Mouse (Mus musculus) heart, embryonic 14.5 days (tissue): ENCODE measurements at regions not wholly inside any gene's neighbourhood (a gene's known extent, or its start where the extent isn't known, plus 50 kb on each side); places are given as distances from the start of the nearest gene placed in this dataset.

Source experiments
- ATAC-seq: fragments of 200-750 bp; cut with Nextera tagmentation; 2 replicates; pipeline ENCODE4 v1.8.0; 2017; ENCODE audit warnings: low read depth, moderate TSS enrichment; ENCODE audit not compliant: insufficient number of reproducible peaks, insufficient read depth, low FRiP score
- H3K27ac ChIP-seq, 2 experiments: fragments of 200-500 bp in 1 of 2; fragments of 300-500 bp in 1 of 2; sonication (generic) in 1 of 2; replicated peaks in 1 of 2; 2 replicates each; pipeline ENCODE4 v1.5.1; 2012 to 2014; ENCODE audit warnings: low read depth in 2 of 2, low read length in 2 of 2, control low read depth in 1 of 2, mild to moderate bottlenecking in 1 of 2, mixed read lengths in 1 of 2; ENCODE audit not compliant: control insufficient read depth in 1 of 2, insufficient read depth in 1 of 2
- H3K27me3 ChIP-seq: fragments of 300-500 bp; sonication (generic); 2 replicates; pipeline ENCODE4 v1.6.1; 2014; ENCODE audit warnings: mild to moderate bottlenecking, low read length, control low read depth; ENCODE audit not compliant: control insufficient read depth, insufficient read depth
- H3K36me3 ChIP-seq: fragments of 300-500 bp; sonication (generic); 2 replicates; pipeline ENCODE4 v1.6.1; 2014; ENCODE audit warnings: mild to moderate bottlenecking, control low read depth, low read length, mixed read lengths; ENCODE audit not compliant: control insufficient read depth, insufficient read depth
- H3K4me1 ChIP-seq, 2 experiments: fragments of 200-500 bp in 1 of 2; fragments of 300-500 bp in 1 of 2; sonication (generic) in 1 of 2; 2 replicates each; pipeline ENCODE4 v1.6.1; 2012 to 2014; ENCODE audit warnings: low read length in 2 of 2, control low read depth in 1 of 2, mixed read lengths in 1 of 2; ENCODE audit not compliant: control insufficient read depth in 2 of 2, insufficient read depth in 2 of 2
- H3K4me2 ChIP-seq: fragments of 300-500 bp; sonication (generic); 2 replicates; pipeline ENCODE4 v1.6.1; 2014; ENCODE audit warnings: mild to moderate bottlenecking, low read length
- H3K4me3 ChIP-seq, 2 experiments: fragments of 200-500 bp in 1 of 2; fragments of 300-500 bp in 1 of 2; sonication (generic) in 1 of 2; 2 replicates each; pipeline ENCODE4 v1.5.1; 2012 to 2014; ENCODE audit warnings: low read length in 2 of 2, mild to moderate bottlenecking in 2 of 2, control low read depth in 1 of 2, low read depth in 1 of 2, moderate library complexity in 1 of 2; ENCODE audit not compliant: control insufficient read depth in 1 of 2, insufficient read depth in 1 of 2
- H3K9ac ChIP-seq: fragments of 300-500 bp; sonication (generic); 2 replicates; pipeline ENCODE4 v1.6.1; 2014; ENCODE audit warnings: mild to moderate bottlenecking, low read length
- H3K9me3 ChIP-seq: fragments of 300-500 bp; sonication (generic); 2 replicates; pipeline ENCODE4 v1.6.1; 2016; ENCODE audit warnings: low read length, control low read depth; ENCODE audit not compliant: control insufficient read depth
- WGBS: fragments of 180-500 bp; shearing (Covaris S2); extraction: QIAGEN DNeasy Blood & Tissue Kit; methylation state at CpG from one replicate; pipeline ENCODE4 v1.1.7; 2014; 5-methylcytosine and 5-hydroxymethylcytosine counted together

DNA sequence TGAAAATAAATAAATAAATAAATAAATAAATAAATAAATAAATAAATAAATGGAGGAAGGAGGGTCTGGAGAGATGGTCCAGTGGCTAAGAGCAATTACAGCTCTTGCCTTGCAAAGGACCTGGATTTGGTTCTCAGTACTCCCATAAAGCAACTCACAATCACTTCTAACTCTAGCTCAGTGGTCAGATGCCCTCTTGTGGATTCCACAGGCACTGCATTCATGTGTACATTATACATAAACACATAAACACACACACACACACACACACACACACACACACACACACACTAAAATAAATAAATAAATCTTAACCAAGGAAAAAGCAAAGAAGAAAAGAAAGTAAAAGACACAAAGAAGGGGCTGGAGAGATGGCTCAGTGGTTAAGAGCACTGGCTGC is 74.2 kb upstream of the Dhx40 start:
- no peak for ATAC-seq
- H3K36me3 ChIP-seq = no peaks in the 10 kb centered on the region
- H3K27me3 ChIP-seq = no peaks in the 10 kb centered on the region
- H3K4me3 ChIP-seq = no peak overlapping the region
- H3K9ac ChIP-seq = no peak overlapping the region
- H3K27ac ChIP-seq = no peak overlapping the region
- H3K9me3 ChIP-seq = no peaks in the 10 kb centered on the region
- H3K4me1 ChIP-seq = peaks cover 0 to 8% of the 10 kb centered on the region in 2 experiments; a peak in 3 of 4 replicates
- no peak overlapping the region for H3K4me2 ChIP-seq

DNA sequence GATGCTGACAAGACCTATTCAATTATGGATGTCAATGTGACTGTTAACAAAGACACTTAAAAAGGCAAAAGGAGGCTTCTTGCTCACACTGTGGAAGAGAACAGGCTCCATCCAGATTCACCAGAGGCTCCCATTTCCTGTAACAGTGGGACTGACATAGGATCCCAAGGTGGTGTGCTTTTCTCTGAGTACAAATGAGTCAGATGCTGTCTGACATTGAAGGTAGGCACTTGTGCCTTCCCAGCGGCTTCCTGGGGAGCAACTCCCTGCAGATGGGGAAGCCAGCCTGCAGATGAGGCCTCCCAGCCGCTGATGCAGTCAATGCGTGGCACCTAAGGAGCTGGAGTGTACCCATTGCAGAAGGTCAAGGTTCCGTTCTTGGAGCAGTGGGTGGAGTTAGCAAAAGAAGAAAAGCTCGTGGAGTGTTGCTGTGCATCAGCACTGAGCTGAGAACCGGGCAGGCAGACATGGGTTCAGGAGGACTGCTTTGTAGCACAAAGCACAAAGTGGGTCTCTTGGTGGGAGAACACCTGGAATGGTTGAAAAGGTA is 71.9 kb upstream of the Dhx40 start:
- H3K9ac ChIP-seq = 0 out of 2 replicates have a peak overlapping the region, but pooled peaks have one; percentile 21
- ATAC-seq = no peak
- H3K4me2 ChIP-seq = no peak overlapping the region
- H3K36me3 ChIP-seq = no peaks in the 10 kb centered on the region
- peaks cover 4% of the 10 kb centered on the region; the same call in 1 of the 2 replicates for H3K9me3 ChIP-seq
- H3K4me3 ChIP-seq = no peak overlapping the region
- H3K27me3 ChIP-seq = no peaks in the 10 kb centered on the region
- WGBS = 65% methylated on average over 6 of the region's 6 CpGs
- peaks cover 0 to 12% of the 10 kb centered on the region in 2 experiments; a peak in 3 of 4 replicates for H3K4me1 ChIP-seq
- H3K27ac ChIP-seq = no peak overlapping the region

DNA sequence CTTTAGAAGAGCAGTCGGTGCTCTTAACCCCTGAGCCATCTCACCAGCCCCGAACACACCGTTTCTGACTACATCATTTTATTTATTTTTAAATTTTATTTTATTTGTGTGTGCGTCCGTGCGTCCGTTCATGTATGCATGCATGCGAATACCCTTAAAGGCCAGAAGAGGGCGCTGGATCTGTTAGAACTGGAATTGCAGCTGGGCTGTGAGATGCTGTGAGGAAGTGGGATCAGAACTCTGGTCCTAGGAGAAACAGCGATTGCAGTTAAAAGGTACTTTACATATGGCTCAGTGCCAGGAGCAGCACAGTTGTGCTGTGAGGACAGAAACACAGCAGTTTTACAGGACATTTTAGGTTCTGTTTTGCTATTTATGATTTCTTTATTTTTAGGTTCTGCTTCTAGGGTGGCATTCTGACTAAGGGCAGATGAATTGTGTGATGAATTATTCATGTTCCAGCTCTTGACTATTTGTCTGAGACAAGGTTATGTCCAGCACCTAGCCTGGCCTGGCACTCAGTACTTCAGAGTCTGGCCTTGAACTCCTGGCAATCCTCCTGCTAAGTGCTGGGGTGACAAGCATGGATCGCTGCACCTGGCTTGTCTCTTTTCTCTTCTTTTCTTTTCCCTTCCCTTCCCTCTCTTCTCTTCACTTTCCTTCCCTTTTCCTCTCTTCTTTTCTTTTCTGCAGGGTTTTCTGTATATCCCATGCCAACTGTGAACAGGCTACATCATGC is 71.0 kb upstream of the Dhx40 start:
- H3K9ac ChIP-seq = no peak overlapping the region
- WGBS = 86% methylated on average over 11 of the region's 11 CpGs
- no peak overlapping the region for H3K4me2 ChIP-seq
- H3K27ac ChIP-seq = peak overlapping the region in 1 of 2 experiments; percentile 19; a peak in 1 of 4 replicates
- H3K36me3 ChIP-seq = no peaks in the 10 kb centered on the region
- no peak overlapping the region for H3K4me3 ChIP-seq
- H3K9me3 ChIP-seq = peaks cover 4% of the 10 kb centered on the region; the same call in 1 of the 2 replicates
- H3K27me3 ChIP-seq = no peaks in the 10 kb centered on the region
- no peak for ATAC-seq
- H3K4me1 ChIP-seq = peaks cover 0 to 12% of the 10 kb centered on the region in 2 experiments; a peak in 3 of 4 replicates

DNA sequence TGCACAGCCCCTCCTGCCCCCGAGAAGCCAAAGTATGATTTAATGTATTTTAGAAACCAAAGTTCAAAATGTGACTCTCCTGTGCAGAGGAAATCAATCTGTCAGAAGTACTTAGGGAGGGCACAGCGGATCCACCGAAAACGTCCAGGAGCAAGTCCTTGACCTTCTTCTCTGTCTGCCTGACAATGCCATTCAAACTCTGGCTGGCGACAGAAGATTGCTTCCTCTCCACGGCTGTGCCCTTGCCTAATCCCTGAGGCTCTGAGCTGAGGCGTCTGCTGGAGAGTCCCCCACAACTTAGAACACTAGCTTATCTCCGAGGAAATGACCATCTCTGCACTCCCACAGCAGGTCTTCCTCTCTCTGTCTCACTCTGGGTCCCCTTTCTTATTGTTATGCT is 69.0 kb upstream of the Dhx40 start:
- H3K4me2 ChIP-seq = no peak overlapping the region
- H3K27me3 ChIP-seq = no peaks in the 10 kb centered on the region
- H3K4me1 ChIP-seq = peaks cover 8 to 19% of the 10 kb centered on the region in 2 experiments
- no peak overlapping the region for H3K27ac ChIP-seq
- H3K4me3 ChIP-seq = no peak overlapping the region
- 26% methylated on average over 8 of the region's 8 CpGs for WGBS
- H3K9ac ChIP-seq = no peak overlapping the region
- no peak for ATAC-seq
- H3K36me3 ChIP-seq = no peaks in the 10 kb centered on the region
- peaks cover 4% of the 10 kb centered on the region; the same call in 1 of the 2 replicates for H3K9me3 ChIP-seq

DNA sequence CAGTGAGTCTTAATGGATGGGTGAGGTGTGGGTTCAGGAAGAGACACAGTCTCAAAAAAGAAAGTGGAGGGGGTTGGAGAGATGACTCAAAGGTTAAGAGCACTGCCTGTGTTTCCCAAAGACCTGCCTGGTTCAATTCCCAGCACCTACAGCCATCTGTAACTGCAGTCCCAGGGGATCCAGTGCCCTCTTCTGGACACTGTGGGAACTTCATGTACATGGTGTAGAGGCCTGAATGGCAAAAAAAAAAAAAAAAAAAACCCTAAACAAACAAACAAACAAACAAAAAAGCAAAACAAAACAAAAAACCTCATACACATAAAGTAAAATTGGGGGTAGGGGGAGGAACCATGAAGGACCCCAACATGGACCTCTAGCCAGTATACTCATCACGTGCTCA is 68.2 kb upstream of the Dhx40 start:
- Histone ChIP-seq H3K27me3 (no peaks in the 10 kb centered on the region), H3K4me3 (no peak overlapping the region), H3K27ac (no peak overlapping the region), H3K9me3 (peaks cover 4% of the 10 kb centered on the region; the same call in 1 of the 2 replicates), H3K9ac (no peak overlapping the region), H3K4me2 (no peak overlapping the region), H3K36me3 (no peaks in the 10 kb centered on the region), H3K4me1 (peaks cover 8 to 19% of the 10 kb centered on the region in 2 experiments)
- 63% methylated on average over 1 of the region's 1 CpGs for WGBS
- no peak for ATAC-seq

DNA sequence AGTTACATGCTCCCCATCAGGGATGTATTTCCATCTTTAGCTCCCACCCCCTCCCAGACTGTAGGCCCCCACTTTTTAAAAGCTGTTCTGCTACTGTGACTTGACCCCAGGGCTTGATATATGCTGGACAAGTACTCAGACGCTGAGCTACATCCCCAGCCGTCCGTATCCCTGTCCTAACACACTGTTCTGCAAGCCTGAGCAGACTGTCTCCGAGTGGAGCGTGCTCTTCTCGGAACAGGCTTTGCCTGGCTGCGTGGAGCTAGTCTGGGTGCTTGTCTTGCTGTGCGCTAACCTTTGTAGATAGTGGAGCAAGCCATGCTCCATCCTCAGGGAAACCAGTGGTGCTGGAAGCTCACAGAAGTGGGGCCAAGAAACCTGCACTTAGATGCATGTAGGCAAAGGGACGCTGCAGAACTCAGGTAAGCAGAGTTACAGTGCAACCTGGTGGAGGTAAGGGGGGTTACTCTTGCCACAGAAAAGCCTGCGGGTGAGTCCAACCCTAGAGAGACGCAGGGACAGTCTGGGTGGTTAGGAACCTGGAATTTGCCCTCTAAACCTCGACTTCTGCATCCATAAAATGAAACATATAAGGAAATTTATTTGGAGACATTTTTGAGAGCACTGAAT is 67.2 kb upstream of the Dhx40 start:
- no peak for ATAC-seq
- H3K9me3 ChIP-seq = peaks cover 4% of the 10 kb centered on the region; the same call in 1 of the 2 replicates
- peaks cover 8 to 19% of the 10 kb centered on the region in 2 experiments for H3K4me1 ChIP-seq
- H3K9ac ChIP-seq = no peak overlapping the region
- WGBS = 58% methylated on average over 12 of the region's 12 CpGs
- no peaks in the 10 kb centered on the region for H3K27me3 ChIP-seq
- H3K36me3 ChIP-seq = no peaks in the 10 kb centered on the region
- H3K27ac ChIP-seq = no peak overlapping the region
- no peak overlapping the region for H3K4me3 ChIP-seq
- no peak overlapping the region for H3K4me2 ChIP-seq

DNA sequence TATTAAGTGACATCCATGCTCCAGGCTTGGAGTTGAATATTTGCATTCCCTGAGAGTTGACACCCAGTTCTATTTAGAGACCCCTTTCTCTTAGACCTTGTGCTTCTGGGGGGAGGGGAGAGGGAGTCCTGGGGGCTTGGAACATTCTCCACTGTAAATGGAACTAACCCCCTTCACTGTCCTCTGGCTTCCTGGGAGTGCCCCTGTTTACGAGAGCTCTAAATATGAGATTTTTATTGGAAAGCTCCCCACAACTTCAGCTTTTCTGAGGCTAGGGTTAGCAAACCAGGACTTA is 65.8 kb upstream of the Dhx40 start:
- Histone ChIP-seq H3K9me3 (peaks cover 4% of the 10 kb centered on the region; the same call in 1 of the 2 replicates), H3K36me3 (no peaks in the 10 kb centered on the region), H3K9ac (no peak overlapping the region), H3K4me1 (peaks cover 8 to 12% of the 10 kb centered on the region in 2 experiments), H3K27me3 (no peaks in the 10 kb centered on the region), H3K27ac (no peak overlapping the region), H3K4me3 (no peak overlapping the region), H3K4me2 (no peak overlapping the region)
- WGBS = 84% methylated on average over 1 of the region's 1 CpGs
- no peak for ATAC-seq
